Mouse (Mus musculus) erythroblast, embryonic 14.5 days (primary cell): ENCODE results near the gene Il2rb.

Source experiments
- GATA1 ChIP-seq: IDR thresholded peaks from 2 replicates; pipeline ENCODE4 v1.6.1; 2012; ENCODE audit warnings: low read length, inconsistent platforms, mixed read lengths
- TAL1 ChIP-seq: IDR thresholded peaks from 3 replicates; pipeline ENCODE4 v1.6.1; 2012; ENCODE audit warnings: low read length, inconsistent platforms, mixed read lengths

GRCm38 (mm10) chr15:78504816-78505215 lies 9.7 kb upstream of the Il2rb start:
- TF ChIP-seq TAL1 (no peak), GATA1 (no peak)
